Mouse (Mus musculus) CH12.LX (cell line): Measurements from ENCODE around the gene Olfr1410. TPM values are rescaled to one million over a fixed set of nuclear protein-coding genes. Genes with fewer than 3 reads are reported as not detected.

Source experiments
- DNase-seq: peaks from one replicate; pipeline ENCODE4 v3.0.0-alpha.2; 2013; ENCODE audit errors: extremely low read depth
- H3K27ac ChIP-seq: 2 replicates; pipeline ENCODE4 v1.5.1; 2012; ENCODE audit warnings: low read depth, mild to moderate bottlenecking, control low read depth, moderate library complexity; ENCODE audit not compliant: insufficient read depth
- H3K27me3 ChIP-seq: replicated peaks from 2 replicates; pipeline ENCODE3; 2012; ENCODE audit warnings: inconsistent platforms
- H3K36me3 ChIP-seq, 2 experiments: replicated peaks in 1 of 2; 2 replicates each; pipeline versions ENCODE3 to v1.6.1; 2012; ENCODE audit warnings: inconsistent platforms in 1 of 2, low read length in 1 of 2, mild to moderate bottlenecking in 1 of 2, mixed read lengths in 1 of 2, moderate library complexity in 1 of 2; ENCODE audit not compliant: control insufficient read depth in 1 of 2, insufficient read depth in 1 of 2
- H3K4me1 ChIP-seq, 2 experiments: 2 replicates each; pipeline ENCODE4 v1.6.1; 2012; ENCODE audit warnings: inconsistent platforms in 1 of 2, moderate library complexity in 1 of 2; ENCODE audit not compliant: insufficient read depth in 2 of 2, control insufficient read depth in 1 of 2
- H3K4me2 ChIP-seq: 2 replicates; pipeline ENCODE4 v1.6.1; 2012; ENCODE audit warnings: low read depth, mild to moderate bottlenecking, control low read depth; ENCODE audit not compliant: poor library complexity, insufficient read depth, severe bottlenecking
- H3K4me3 ChIP-seq, 3 experiments: fragments of 150-350 bp in 1 of 3; sonication (generic) in 1 of 3; replicated peaks in 1 of 3; 2 replicates each; pipeline versions ENCODE3 to v1.5.1; 2011 to 2012; ENCODE audit warnings: low read depth in 2 of 3, low read length in 2 of 3, mild to moderate bottlenecking in 2 of 3, moderate library complexity in 2 of 3, control low read depth in 1 of 3, improper control_type of control experiment in 1 of 3, inconsistent platforms in 1 of 3, mixed read lengths in 1 of 3; ENCODE audit not compliant: poor library complexity in 1 of 3
- H3K79me2 ChIP-seq: replicated peaks from 2 replicates; pipeline ENCODE4 v1.6.1; 2012; ENCODE audit warnings: mild to moderate bottlenecking, moderate library complexity; ENCODE audit not compliant: control insufficient read depth, poor library complexity, insufficient read depth, severe bottlenecking; ENCODE audit errors: extremely low read depth
- H3K9ac ChIP-seq: 2 replicates; pipeline ENCODE4 v1.6.1; 2012; ENCODE audit warnings: low read depth, mild to moderate bottlenecking, control low read depth, moderate library complexity; ENCODE audit not compliant: insufficient read depth
- H3K9me3 ChIP-seq: replicated peaks from 2 replicates; pipeline ENCODE3; 2012; ENCODE audit warnings: low read length, inconsistent platforms, mixed read lengths
- CTCF ChIP-seq, 2 experiments: IDR thresholded peaks in 1 of 2; conservative IDR thresholded peaks in 1 of 2; 2 replicates each; pipeline ENCODE4 v1.5.1; 2011 to 2012; ENCODE audit warnings: low read depth in 2 of 2, low read length in 2 of 2, improper control_type of control experiment in 1 of 2, inconsistent platforms in 1 of 2, mild to moderate bottlenecking in 1 of 2, moderate library complexity in 1 of 2
- E2F4 ChIP-seq: IDR thresholded peaks from 2 replicates; pipeline ENCODE4 v1.6.1; 2011; ENCODE audit warnings: low read depth, low read length, improper control_type of control experiment; ENCODE audit not compliant: insufficient replicate concordance
- ELF1 ChIP-seq: IDR thresholded peaks from 2 replicates; pipeline ENCODE4 v1.6.1; 2014; ENCODE audit warnings: low read depth, mild to moderate bottlenecking, inconsistent platforms, low read length, improper control_type of control experiment
- ETS1 ChIP-seq: conservative IDR thresholded peaks from 2 replicates; pipeline ENCODE4 v1.6.1; 2012; ENCODE audit warnings: low read depth, mild to moderate bottlenecking, inconsistent platforms, low read length, improper control_type of control experiment, moderate library complexity
- HCFC1 ChIP-seq: IDR thresholded peaks from 2 replicates; pipeline ENCODE4 v1.6.1; 2012; ENCODE audit warnings: low read depth, mild to moderate bottlenecking, inconsistent platforms, low read length, improper control_type of control experiment
- IRF4 ChIP-seq: IDR thresholded peaks from 2 replicates; pipeline ENCODE4 v1.6.1; 2014; ENCODE audit warnings: low read depth, mild to moderate bottlenecking, inconsistent platforms, low read length, improper control_type of control experiment
- JUN ChIP-seq: IDR thresholded peaks from 2 replicates; pipeline ENCODE4 v1.6.1; 2011; ENCODE audit warnings: low read depth, mild to moderate bottlenecking, low read length, improper control_type of control experiment, moderate library complexity; ENCODE audit not compliant: insufficient read depth
- MAFK ChIP-seq: IDR thresholded peaks from 2 replicates; pipeline ENCODE4 v1.6.1; 2011; ENCODE audit warnings: low read length, improper control_type of control experiment; ENCODE audit not compliant: insufficient replicate concordance
- MAX ChIP-seq: IDR thresholded peaks from 2 replicates; pipeline ENCODE4 v1.6.1; 2011; ENCODE audit warnings: low read length, improper control_type of control experiment
- MAZ ChIP-seq: IDR thresholded peaks from 2 replicates; pipeline ENCODE4 v1.6.1; 2012; ENCODE audit warnings: low read depth, mild to moderate bottlenecking, inconsistent platforms, low read length, improper control_type of control experiment, moderate library complexity
- MEF2A ChIP-seq: IDR thresholded peaks from 2 replicates; pipeline ENCODE4 v1.6.1; 2014; ENCODE audit warnings: low read depth, mild to moderate bottlenecking, inconsistent platforms, low read length, improper control_type of control experiment, borderline replicate concordance
- NELFE ChIP-seq: IDR thresholded peaks from 2 replicates; pipeline ENCODE4 v1.6.1; 2011; ENCODE audit warnings: low read depth, low read length, improper control_type of control experiment
- NRF1 ChIP-seq: IDR thresholded peaks from 2 replicates; pipeline ENCODE4 v1.6.1; 2014; ENCODE audit warnings: low read depth, mild to moderate bottlenecking, inconsistent platforms, low read length, improper control_type of control experiment, moderate library complexity
- POLR2A ChIP-seq: IDR thresholded peaks from 2 replicates; pipeline ENCODE4 v1.6.1; 2011; ENCODE audit warnings: low read depth, mild to moderate bottlenecking, improper control_type of control experiment, low read length
- POLR2AphosphoS2 ChIP-seq: IDR thresholded peaks from 2 replicates; pipeline ENCODE4 v1.6.1; 2011; ENCODE audit warnings: low read depth, low read length, improper control_type of control experiment
- SIN3A ChIP-seq: IDR thresholded peaks from 2 replicates; pipeline ENCODE4 v1.6.1; 2012; ENCODE audit warnings: low read length, improper control_type of control experiment, inconsistent platforms
- TCF12 ChIP-seq: IDR thresholded peaks from 2 replicates; pipeline ENCODE4 v1.6.1; 2014; ENCODE audit warnings: low read depth, mild to moderate bottlenecking, inconsistent platforms, low read length, improper control_type of control experiment
- USF2 ChIP-seq: conservative IDR thresholded peaks from 2 replicates; pipeline ENCODE4 v1.6.1; 2011; ENCODE audit warnings: low read depth, low read length, improper control_type of control experiment
- ZKSCAN1 ChIP-seq: IDR thresholded peaks from 2 replicates; pipeline ENCODE4 v1.6.1; 2012; ENCODE audit warnings: low read depth, inconsistent platforms, low read length, improper control_type of control experiment, borderline replicate concordance
- ZMIZ1 ChIP-seq: IDR thresholded peaks from 2 replicates; pipeline ENCODE4 v1.6.1; 2012; ENCODE audit warnings: low read depth, mild to moderate bottlenecking, inconsistent platforms, low read length, improper control_type of control experiment
- ZNF384 ChIP-seq: IDR thresholded peaks from 2 replicates; pipeline ENCODE4 v1.6.1; 2012; ENCODE audit warnings: low read depth, low read length, improper control_type of control experiment, inconsistent platforms
- dilution Hi-C: fragments of 300-500 bp; cut with MboI; formaldehyde crosslinking; loops from 2 replicates; pipeline ENCODE4 v1.14.3; 2020; ENCODE audit warnings: low sequenced_read_pairs; ENCODE audit not compliant: extremely low pct_unique_long_range_greater_than_20kb, extremely low pct_ligation_motif_present
- in situ Hi-C: fragments of 300-500 bp; cut with MboI; formaldehyde crosslinking; loops from 3 replicates; pipeline ENCODE4 v1.14.3; 2019; ENCODE audit warnings: low sequenced_read_pairs, low pct_ligation_motif_present, low pct_unique_long_range_greater_than_20kb, mixed read lengths
- polyA plus RNA-seq: library from polyadenylated mRNA; unstranded; fragments of >175 nt; gene quantifications from 2 replicates; pipeline ENCODE4 v1.2.1, GENCODE M21; 2012; ENCODE audit warnings: low read depth; ENCODE audit not compliant: insufficient read length
- total RNA-seq, 2 experiments: library from RNA; depleted of rRNA; stranded (reverse); fragments of 300-350 nt in 1 of 2; fragments of >200 nt in 1 of 2; gene quantifications; 2 replicates each; pipeline ENCODE4 v1.2.3; 2012 to 2014

Gene Olfr1410
- total and polyA plus RNA-seq, 3 experiments: 0.08 TPM; not detected in 2

- H3K4me3 ChIP-seq: no peak overlapping the region
- H3K9me3 ChIP-seq: no peaks in the 10 kb centered on the region
- H3K4me2 ChIP-seq: no peak overlapping the region
- no peaks in the 10 kb centered on the region for H3K79me2 ChIP-seq
- H3K4me1 ChIP-seq: no peaks in the 10 kb centered on the region
- no peaks in the 10 kb centered on the region for H3K36me3 ChIP-seq
- dilution Hi-C loops (no loop called here), in situ Hi-C loops (no loop called here)
- H3K27me3 ChIP-seq: peaks cover 63% of the 10 kb centered on the region
- no peak for DNase-seq
- no peak overlapping the region for H3K9ac ChIP-seq
- TF ChIP-seq ZMIZ1 (no peak), MAFK (no peak), NRF1 (no peak), E2F4 (no peak), HCFC1 (no peak), JUN (no peak), MAZ (no peak), TCF12 (no peak), SIN3A (no peak), MEF2A (no peak), MAX (no peak), IRF4 (no peak), ELF1 (no peak), POLR2AphosphoS2 (no peak), ZNF384 (no peak), CTCF (conservative IDR thresholded peaks at IDR 0.05 in 1 of 2, IDR thresholded peaks at IDR 0.05 in 1 of 2; ENCODE audit: low read depth in 2 of 2, low read length in 2 of 2) (no peak), USF2 (no peak), POLR2A (no peak), ETS1 (no peak), NELFE (no peak)
- no peak overlapping the region for H3K27ac ChIP-seq
Observed at GRCm38 (mm10) chr1:92616046-92616445, 10.5 kb downstream of the Olfr1410 start.

DNA sequence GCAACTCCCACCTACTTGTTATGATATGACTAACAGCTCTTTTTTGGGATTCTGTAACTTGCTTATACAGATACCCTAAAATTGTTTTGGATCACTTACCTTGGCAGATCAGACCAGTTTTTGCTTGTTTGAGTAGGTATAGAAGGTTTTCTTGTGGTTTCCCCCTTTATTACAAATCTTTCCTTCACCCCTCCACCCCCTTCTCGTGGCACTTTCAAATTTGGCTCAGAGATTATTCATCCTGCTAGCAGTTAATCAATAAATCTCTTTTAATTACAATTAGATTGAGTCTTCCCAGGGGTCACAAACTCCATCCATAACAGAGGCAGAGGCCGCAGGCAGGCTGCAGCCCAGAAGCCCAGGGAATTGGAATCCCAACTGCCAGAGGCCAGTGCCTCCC, 11.9 kb downstream of the Olfr1410 start, which contains the start of gene Olfr12:
Gene Olfr12, plus strand, starts transcription at position 301 of the 400 bp plus-strand sequence.
- Histone ChIP-seq H3K79me2 (no peaks in the 10 kb centered on the region), H3K27ac (no peak within 1 kb of the TSS), H3K36me3 (no peaks in the 10 kb centered on the region), H3K9me3 (no peaks in the 10 kb centered on the region), H3K9ac (no peak within 1 kb of the TSS), H3K4me3 (no peak within 1 kb of the TSS), H3K27me3 (peaks cover 58% of the 10 kb centered on the region), H3K4me2 (no peak within 1 kb of the TSS), H3K4me1 (0 out of 4 replicates have a peak, but pooled peaks cover 0 to 2% of the 10 kb centered on the region in 2 experiments)
- dilution Hi-C loops: no loop called here
- in situ Hi-C loops: no loop called here
- no peak for DNase-seq
- TF ChIP-seq ZKSCAN1: no peak
